Mouse (Mus musculus) forebrain, embryonic 14.5 days (tissue): Measurements from ENCODE around the gene Ap1g2. TPM values are rescaled to one million over a fixed set of nuclear protein-coding genes. Genes with fewer than 3 reads are reported as not detected.

Source experiments
- ATAC-seq: fragments of 200-750 bp; cut with Nextera tagmentation; 2 replicates; pipeline ENCODE4 v1.8.0; 2017; ENCODE audit warnings: mild to moderate bottlenecking, moderate library complexity
- DNase-seq: peaks from one replicate; pipeline ENCODE4 v3.0.0-alpha.2; 2015; ENCODE audit warnings: low spot score
- H3K27ac ChIP-seq: fragments of 300-500 bp; sonication (generic); 2 replicates; pipeline ENCODE4 v1.5.1; 2014; ENCODE audit warnings: low read depth, mild to moderate bottlenecking, control low read depth, low read length, moderate library complexity
- H3K27me3 ChIP-seq: fragments of 300-500 bp; sonication (generic); replicated peaks from 2 replicates; pipeline ENCODE4 v1.6.1; 2014; ENCODE audit warnings: low read length, control low read depth, mixed read lengths; ENCODE audit not compliant: control insufficient read depth, insufficient read depth
- H3K36me3 ChIP-seq: fragments of 300-500 bp; sonication (generic); 2 replicates; pipeline ENCODE4 v1.6.1; 2014; ENCODE audit warnings: low read length, control low read depth; ENCODE audit not compliant: control insufficient read depth, insufficient read depth
- H3K4me1 ChIP-seq: fragments of 300-500 bp; sonication (generic); 2 replicates; pipeline ENCODE4 v1.6.1; 2014; ENCODE audit warnings: antibody characterized with exemption, low read length, control low read depth; ENCODE audit not compliant: control insufficient read depth, insufficient read depth
- H3K4me2 ChIP-seq: fragments of 300-500 bp; sonication (generic); 2 replicates; pipeline ENCODE4 v1.6.1; 2014; ENCODE audit warnings: mild to moderate bottlenecking, control low read depth, low read length
- H3K4me3 ChIP-seq: fragments of 300-500 bp; sonication (generic); 2 replicates; pipeline ENCODE4 v1.5.1; 2014; ENCODE audit warnings: low read depth, low read length, control low read depth
- H3K9ac ChIP-seq: fragments of 300-500 bp; sonication (generic); 2 replicates; pipeline ENCODE4 v1.6.1; 2014; ENCODE audit warnings: mild to moderate bottlenecking, low read length, control low read depth, moderate library complexity
- H3K9me3 ChIP-seq: fragments of 300-500 bp; sonication (generic); replicated peaks from 2 replicates; pipeline ENCODE4 v1.6.1; 2016; ENCODE audit warnings: low read length, control low read depth, mixed read lengths; ENCODE audit not compliant: control insufficient read depth
- WGBS: fragments of 180-500 bp; shearing (Covaris S2); extraction: QIAGEN DNeasy Blood & Tissue Kit; methylation state at CpG from one replicate; pipeline ENCODE4 v1.1.7; 2014; 5-methylcytosine and 5-hydroxymethylcytosine counted together
- polyA plus RNA-seq: library from polyadenylated mRNA; unstranded; fragments of >200 nt; fragmentation: Nextera tagmentation; extraction: Ambion mirVana; gene quantifications from 2 replicates; pipeline ENCODE4 v1.2.1, GENCODE M21; 2014

Gene Ap1g2
- polyA plus RNA-seq, 1 experiment from 2014 or later, result 8.1 TPM

DNA sequence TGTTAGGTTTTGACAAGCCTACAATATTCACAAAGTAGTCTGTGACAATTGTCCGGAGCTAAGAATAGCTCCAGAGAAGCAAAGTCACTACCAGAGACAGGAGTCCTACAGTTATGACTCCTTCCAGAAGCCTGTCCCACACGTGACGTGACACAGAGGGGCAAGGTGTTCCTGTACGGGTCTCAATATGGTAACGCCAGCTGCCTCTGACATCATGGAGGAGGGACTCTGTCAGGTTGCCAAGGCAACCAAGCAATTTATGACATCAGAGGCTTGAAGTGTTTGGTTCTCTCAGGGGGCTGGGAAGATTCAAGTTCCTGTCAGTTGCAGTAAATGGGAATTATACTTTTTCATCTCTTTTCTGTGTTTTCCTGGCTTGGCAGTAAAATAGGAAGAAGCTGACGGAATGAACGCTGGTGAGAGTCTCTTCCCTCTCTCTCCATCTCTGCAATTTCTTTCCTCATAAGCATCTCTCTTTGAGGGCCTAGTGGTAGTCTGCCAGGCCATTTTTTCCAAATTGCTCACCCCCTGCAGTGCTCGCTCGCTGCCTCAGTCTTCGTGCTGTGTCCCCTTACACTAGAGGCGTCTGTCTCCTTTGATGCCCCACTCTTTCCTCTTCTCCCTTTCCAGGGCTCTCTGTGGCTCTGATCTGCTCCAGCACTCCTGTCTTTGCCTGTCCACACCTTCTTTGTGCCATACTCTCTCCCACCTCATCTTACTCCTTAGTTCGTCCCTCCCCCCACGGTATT is 17.0 kb downstream of the Ap1g2 start:
- Histone ChIP-seq H3K4me1 (peaks cover 40% of the 10 kb centered on the region), H3K27ac (peak overlapping the region; percentile 58), H3K4me2 (peak overlapping the region; percentile 70), H3K36me3 (0 out of 2 replicates have a peak, but pooled peaks cover 10% of the 10 kb centered on the region), H3K9me3 (no peaks in the 10 kb centered on the region), H3K27me3 (no peaks in the 10 kb centered on the region), H3K4me3 (peak overlapping the region; percentile 73; the same call in 1 of the 2 replicates), H3K9ac (peak overlapping the region; percentile 98)
- peak; percentile 75 for DNase-seq
- no peak for ATAC-seq
- WGBS, result 53% methylated on average over 13 of the region's 13 CpGs

DNA sequence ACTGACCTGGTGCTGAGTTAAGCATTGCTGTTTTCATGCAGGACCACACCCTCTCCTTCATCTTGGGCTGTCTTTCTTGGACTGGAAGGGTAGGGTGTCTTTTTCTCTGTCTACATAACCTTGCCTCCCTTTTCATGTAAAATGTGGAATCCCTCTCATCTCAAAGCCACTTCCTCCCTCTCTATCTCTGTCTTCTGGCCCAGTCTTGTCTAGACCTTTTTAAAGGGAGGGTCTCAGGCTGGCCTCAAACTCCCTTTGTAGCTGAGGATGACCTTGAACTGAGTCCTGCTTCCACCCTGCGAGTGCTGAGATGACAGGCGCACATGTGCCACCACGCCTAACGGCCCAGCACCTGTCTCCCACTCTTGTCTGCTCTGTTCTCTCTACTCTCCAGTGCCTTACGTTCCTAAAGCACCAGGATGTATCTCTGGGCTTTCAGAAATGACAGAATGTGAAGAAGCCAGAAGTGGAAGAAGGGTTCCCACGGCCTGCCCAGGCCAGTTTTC is 20.3 kb downstream of the Ap1g2 start:
- Histone ChIP-seq H3K36me3 (peaks cover 26% of the 10 kb centered on the region; the same call in 1 of the 2 replicates), H3K4me2 (no peak overlapping the region), H3K9ac (no peak overlapping the region), H3K4me1 (peaks cover 45% of the 10 kb centered on the region), H3K4me3 (no peak overlapping the region), H3K9me3 (no peaks in the 10 kb centered on the region), H3K27ac (no peak overlapping the region), H3K27me3 (no peaks in the 10 kb centered on the region)
- WGBS, result 88% methylated on average over 6 of the region's 6 CpGs
- ATAC-seq, result no peak
- no peak for DNase-seq

DNA sequence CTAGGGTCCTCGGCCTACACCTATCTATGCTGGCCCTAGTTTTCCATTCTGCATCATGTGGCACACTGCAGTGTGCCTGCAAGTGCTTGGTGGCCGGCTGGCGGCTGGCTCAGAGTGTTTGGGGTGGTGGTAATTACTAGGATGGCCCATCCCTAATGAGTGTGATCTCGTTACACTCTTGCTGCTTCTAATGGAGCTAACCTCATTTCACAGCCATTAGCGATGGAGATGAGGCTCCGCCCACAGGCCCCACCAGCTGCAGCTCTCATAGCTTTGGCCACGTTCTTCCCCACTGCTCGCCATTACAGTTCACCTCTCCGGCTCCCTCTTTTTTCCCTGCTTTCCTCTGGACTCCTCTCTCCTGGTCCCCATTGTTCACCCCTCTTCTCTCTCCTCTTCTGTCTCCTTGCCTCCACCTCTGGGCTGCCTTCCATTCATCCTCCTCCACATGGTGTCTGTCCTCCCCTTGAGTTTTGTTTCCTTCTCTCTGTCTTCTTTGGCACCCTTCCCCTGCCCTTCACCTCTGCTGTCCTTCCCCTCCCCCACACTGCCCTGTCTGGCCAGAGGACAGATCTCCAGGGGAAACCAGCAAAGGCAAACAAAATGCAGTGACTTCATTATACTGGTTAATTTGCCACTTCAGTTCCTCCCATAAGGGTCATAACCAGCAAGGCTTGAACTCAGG is 20.9 kb downstream of the Ap1g2 start:
- peak overlapping the region; percentile 16; the same call in 1 of the 2 replicates for H3K4me2 ChIP-seq
- peaks cover 39% of the 10 kb centered on the region for H3K4me1 ChIP-seq
- no peaks in the 10 kb centered on the region for H3K27me3 ChIP-seq
- DNase-seq (peak; percentile 71), ATAC-seq (peak; percentile 30)
- peaks cover 26% of the 10 kb centered on the region; the same call in 1 of the 2 replicates for H3K36me3 ChIP-seq
- H3K27ac ChIP-seq, result no peak overlapping the region; the same call in 1 of the 2 replicates
- no peak overlapping the region for H3K4me3 ChIP-seq
- WGBS, result 23% methylated on average over 9 of the region's 9 CpGs
- no peak overlapping the region; the same call in 1 of the 2 replicates for H3K9ac ChIP-seq
- H3K9me3 ChIP-seq, result no peaks in the 10 kb centered on the region

DNA sequence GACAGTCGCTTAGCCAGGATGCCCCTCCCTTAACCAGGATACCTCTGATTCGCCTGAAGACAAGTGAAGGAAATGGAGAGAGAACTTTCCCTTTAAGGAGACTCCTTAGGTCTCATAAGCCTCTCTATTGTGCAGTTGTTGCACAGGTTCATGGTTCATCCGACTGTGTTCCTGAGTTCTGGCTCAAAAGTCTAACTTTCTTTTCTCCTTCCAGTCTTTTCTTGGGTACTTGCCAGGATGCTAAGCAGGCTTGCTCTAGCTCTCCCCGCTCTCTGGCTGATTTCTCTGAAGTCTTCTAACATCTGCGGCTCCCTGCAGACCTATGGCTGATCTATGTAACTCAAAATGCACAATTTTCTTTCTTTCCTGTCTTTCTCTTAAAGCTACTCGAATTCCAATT is 22.9 kb downstream of the Ap1g2 start:
- H3K4me1 ChIP-seq, result peaks cover 38% of the 10 kb centered on the region
- H3K27ac ChIP-seq, result no peak overlapping the region

DNA sequence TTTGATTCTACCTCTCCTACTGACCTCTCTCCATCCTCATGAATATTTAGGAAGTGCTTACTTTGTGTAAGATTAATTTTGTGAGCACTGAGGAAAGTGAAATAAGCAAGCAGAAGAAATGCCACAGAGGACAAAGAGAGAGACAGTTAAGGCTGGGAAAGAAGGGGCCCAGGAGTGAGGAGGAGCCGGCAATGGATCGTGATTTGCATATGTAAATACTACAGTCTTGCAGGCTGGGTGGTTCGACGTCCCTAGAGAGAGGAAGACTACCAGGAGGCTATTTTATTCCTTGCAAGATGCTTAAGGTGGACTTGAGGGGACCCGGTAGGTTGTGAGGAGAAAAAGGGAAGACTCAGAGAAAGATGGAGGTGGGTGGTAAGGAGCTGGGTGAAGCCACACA is 25.3 kb downstream of the Ap1g2 start:
- H3K4me2 ChIP-seq, result no peak overlapping the region
- no peaks in the 10 kb centered on the region for H3K27me3 ChIP-seq
- H3K9ac ChIP-seq, result no peak overlapping the region
- H3K27ac ChIP-seq, result 0 out of 2 replicates have a peak overlapping the region, but pooled peaks have one; percentile 9
- DNase-seq (no peak), ATAC-seq (no peak)
- no peak overlapping the region for H3K4me3 ChIP-seq
- H3K36me3 ChIP-seq, result peaks cover 27% of the 10 kb centered on the region; the same call in 1 of the 2 replicates
- peaks cover 54% of the 10 kb centered on the region for H3K4me1 ChIP-seq
- H3K9me3 ChIP-seq, result no peaks in the 10 kb centered on the region
- WGBS, result 24% methylated on average over 5 of the region's 5 CpGs

More for the DNA sequence above, 22.9 kb downstream of the Ap1g2 start:
- WGBS, result 71% methylated on average over 6 of the region's 6 CpGs
- H3K27me3 ChIP-seq, result no peaks in the 10 kb centered on the region
- no peak for ATAC-seq
- no peak for DNase-seq
- H3K4me2 ChIP-seq, result no peak overlapping the region
- H3K4me3 ChIP-seq, result no peak overlapping the region
- no peaks in the 10 kb centered on the region for H3K9me3 ChIP-seq
- no peak overlapping the region for H3K9ac ChIP-seq
- H3K36me3 ChIP-seq, result peaks cover 29% of the 10 kb centered on the region; the same call in 1 of the 2 replicates

DNA sequence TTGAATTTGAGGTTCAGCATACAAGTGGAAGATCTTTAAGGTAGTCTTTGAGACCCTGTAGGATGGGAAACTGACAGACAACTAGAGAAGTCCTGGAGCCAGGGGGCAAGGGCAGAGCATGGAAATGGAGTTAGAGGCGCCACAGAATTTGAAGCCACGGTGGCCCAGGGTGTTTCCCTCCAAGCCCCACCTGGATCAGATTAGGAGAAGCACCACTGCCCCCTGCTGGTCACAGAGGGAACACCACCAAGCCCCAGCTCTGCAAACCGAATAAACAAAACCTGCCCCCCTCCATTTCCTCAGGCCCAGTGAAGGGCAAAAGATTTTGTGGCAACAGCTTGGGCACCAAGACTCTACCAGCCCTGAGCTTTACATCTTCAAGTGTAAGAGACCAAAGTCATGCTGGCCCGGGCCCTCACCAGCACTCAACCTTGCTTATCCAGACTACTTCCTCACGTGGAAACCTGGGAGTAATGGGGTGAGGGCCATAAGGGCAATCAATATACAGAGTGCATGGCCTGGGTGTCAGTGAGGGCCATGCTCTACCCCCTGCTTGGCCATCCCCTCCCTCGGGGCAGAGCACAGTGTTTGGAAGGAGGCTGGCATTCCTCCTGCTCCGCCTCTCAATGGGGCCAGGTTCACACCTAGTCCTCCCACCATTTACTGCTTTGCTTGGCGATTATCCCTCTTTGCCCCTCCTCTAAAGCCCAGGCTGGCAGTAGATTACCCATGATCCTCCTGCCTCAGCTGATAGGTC is 27.0 kb downstream of the Ap1g2 start:
- DNase-seq, result peak; percentile 87
- Histone ChIP-seq H3K9me3 (no peaks in the 10 kb centered on the region), H3K36me3 (peaks cover 38% of the 10 kb centered on the region), H3K9ac (peak overlapping the region; percentile 33), H3K27ac (peak overlapping the region; percentile 81), H3K27me3 (no peaks in the 10 kb centered on the region), H3K4me1 (peaks cover 48% of the 10 kb centered on the region), H3K4me2 (peak overlapping the region; percentile 37; the same call in 1 of the 2 replicates), H3K4me3 (no peak overlapping the region)
- 15% methylated on average over 8 of the region's 8 CpGs for WGBS
- peak; percentile 43 for ATAC-seq

DNA sequence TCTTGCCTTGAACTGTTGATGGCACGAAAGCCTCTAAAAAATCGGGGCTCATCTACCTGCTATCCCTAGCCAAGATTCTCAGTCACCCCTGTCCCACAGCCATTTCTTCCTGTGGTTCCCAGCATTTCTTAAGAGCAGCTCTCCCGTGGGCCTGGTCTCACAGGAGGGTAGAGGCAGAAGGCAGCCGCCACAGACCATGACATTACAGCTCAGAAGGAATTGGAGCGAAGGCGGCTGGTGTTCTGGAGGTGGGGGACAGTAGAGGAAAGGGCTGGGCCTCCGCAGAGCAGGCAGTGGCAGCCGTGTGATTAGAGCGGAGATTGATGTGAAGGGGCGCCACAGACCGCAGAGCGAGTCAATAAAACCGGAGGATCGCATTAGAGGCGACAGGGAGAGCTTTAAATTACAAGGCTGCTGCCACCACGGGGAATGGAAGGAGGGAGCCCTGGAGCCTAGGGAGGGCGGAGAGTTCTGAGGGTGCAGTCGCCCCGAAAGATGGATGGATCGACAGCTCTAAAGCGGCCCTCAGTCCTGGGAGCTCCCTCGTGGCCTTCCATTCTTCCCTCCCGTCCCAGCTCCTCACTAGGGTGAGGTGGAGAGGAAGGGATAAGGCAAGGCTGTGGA is 27.9 kb downstream of the Ap1g2 start:
- H3K4me3 ChIP-seq, result no peak overlapping the region
- DNase-seq (peak; percentile 59), ATAC-seq (peak; percentile 43)
- H3K4me2 ChIP-seq, result peak overlapping the region; percentile 37
- WGBS, result 7% methylated on average over 23 of the region's 23 CpGs
- peaks cover 43% of the 10 kb centered on the region for H3K4me1 ChIP-seq
- H3K9ac ChIP-seq, result peak overlapping the region; percentile 33
- no peaks in the 10 kb centered on the region for H3K27me3 ChIP-seq
- H3K27ac ChIP-seq, result peak overlapping the region; percentile 81
- no peaks in the 10 kb centered on the region for H3K9me3 ChIP-seq
- H3K36me3 ChIP-seq, result peaks cover 43% of the 10 kb centered on the region
